Mouse (Mus musculus) CD4-positive, CD25-positive, alpha-beta regulatory T cell, adult 4 months (primary cell): ENCODE results near the gene Ctnnal1. TPM values are rescaled to one million over a fixed set of nuclear protein-coding genes. Genes with fewer than 3 reads are reported as not detected.

Source experiments
- ATAC-seq: one replicate; pipeline ENCODE4 v1.8.0; 2017
- polyA plus RNA-seq, 2 experiments: library from polyadenylated mRNA; unstranded; fragments of 100-300 nt; shearing (Covaris generic); gene quantifications; one replicate each; pipeline ENCODE4 v1.2.1; 2017

Gene Ctnnal1
- polyA plus RNA-seq, 2 experiments from 2014 or later: 1.2 to 1.3 TPM

- ATAC-seq: peak; percentile 94
Measured at GRCm38 (mm10) chr4:56801907-56802668, 62.9 kb downstream of the Ctnnal1 start, which contains the start of the genes Elp1 and Fam206a. Gene Elp1, minus strand, starts transcription at chr4:56802331. Gene Fam206a, plus strand, starts transcription at chr4:56802345.

- ATAC-seq: no peak
Measured at GRCm38 (mm10) chr4:56791373-56791772, 73.6 kb downstream of the Ctnnal1 start.

GRCm38 (mm10) chr4:56771065-56771464, 93.9 kb downstream of the Ctnnal1 start:
- no peak for ATAC-seq

GRCm38 (mm10) chr4:56768913-56769312, 96.1 kb downstream of the Ctnnal1 start:
- ATAC-seq: no peak

GRCm38 (mm10) chr4:56767861-56768284, 97.1 kb downstream of the Ctnnal1 start:
- ATAC-seq: no peak

Other genes starting within 250 kb of the Ctnnal1 start
- not detected for gene Gm26657, start 125.1 kb downstream of the Ctnnal1 start, polyA plus RNA-seq
- not detected for gene Actl7b, start 123.7 kb downstream of the Ctnnal1 start, polyA plus RNA-seq
- gene Actl7a, start 121.8 kb downstream of the Ctnnal1 start, polyA plus RNA-seq: not detected
- 10 to 100 TPM; 24.0 to 34.4 TPM for gene Elp1, start 62.9 kb downstream of the Ctnnal1 start, polyA plus RNA-seq
- gene Fam206a, start 62.8 kb downstream of the Ctnnal1 start, polyA plus RNA-seq: 10 to 100 TPM; 14.6 to 17.4 TPM
- 1 to 10 TPM; 5.7 to 6.7 TPM for gene Tmem245, start 82.2 kb upstream of the Ctnnal1 start, polyA plus RNA-seq
- gene Frrs1l, start 125.2 kb upstream of the Ctnnal1 start, polyA plus RNA-seq: not detected